Mouse (Mus musculus) embryo, embryonic 10.5 days (tissue): Measurements from ENCODE around the gene Ube2l6.
A peak's percentile ranks its signal among the peaks of the same experiment; 100 is the strongest.

Source experiments
- DNase-seq: peaks from one replicate; pipeline ENCODE4 v3.0.0-alpha.2; 2015; ENCODE audit warnings: low spot score

The Ube2l6 gene

DNA sequence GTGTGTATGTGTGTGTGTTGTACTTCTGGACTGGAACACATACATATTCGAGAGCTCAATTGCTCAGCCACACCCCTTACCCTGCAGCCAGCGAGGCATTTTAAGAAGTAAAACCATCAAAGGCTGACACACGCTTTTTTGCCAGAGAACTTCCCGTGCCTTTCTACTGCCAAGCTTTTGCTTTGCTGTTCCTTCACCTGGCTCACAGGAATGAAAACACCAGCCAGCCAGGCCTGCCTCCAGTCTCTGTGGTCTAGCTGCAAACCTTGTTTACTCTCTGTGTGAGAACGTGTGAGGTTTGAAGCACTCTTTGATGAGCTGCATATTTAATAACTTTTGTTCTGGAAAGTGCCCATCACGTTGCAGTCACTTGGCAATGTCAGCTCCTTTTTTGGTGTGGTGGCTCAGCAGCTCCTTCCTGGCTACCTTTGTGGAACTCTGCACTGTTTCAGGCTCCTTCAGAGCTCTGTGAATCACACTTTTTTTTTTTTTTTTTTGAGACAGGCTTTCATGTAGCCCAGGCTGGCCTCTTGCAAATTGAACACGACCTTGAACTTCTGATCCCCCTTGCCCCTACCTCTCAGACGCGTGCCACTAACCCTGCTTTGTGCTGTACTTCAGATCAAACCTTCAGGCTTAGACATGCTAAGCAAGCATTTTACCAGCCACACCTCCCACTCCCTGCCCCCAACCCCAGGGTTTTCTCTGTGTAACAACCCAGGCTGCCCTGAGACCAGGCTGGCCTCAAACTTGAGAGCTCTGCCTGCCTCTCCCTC, 39.4 kb downstream of the Ube2l6 start:
- no peak for DNase-seq

- DNase-seq, result peak; percentile 28
Measured at GRCm38 (mm10) chr2:84838593-84838949, 39.9 kb downstream of the Ube2l6 start, which contains the start of gene Slc43a1. TSS of gene Slc43a1 (plus strand) at chr2:84838850.

GRCm38 (mm10) chr2:84838993-84839980, 40.7 kb downstream of the Ube2l6 start:
- DNase-seq, result peak; percentile 74

GRCm38 (mm10) chr2:84840016-84840747, 41.6 kb downstream of the Ube2l6 start:
- DNase-seq, result peak; percentile 91

- no peak for DNase-seq
Measured at GRCm38 (mm10) chr2:84840748-84841563, 42.3 kb downstream of the Ube2l6 start.

GRCm38 (mm10) chr2:84841905-84842304, 43.3 kb downstream of the Ube2l6 start:
- DNase-seq, result no peak

GRCm38 (mm10) chr2:84843654-84844053, 45.0 kb downstream of the Ube2l6 start:
- DNase-seq, result no peak

DNA sequence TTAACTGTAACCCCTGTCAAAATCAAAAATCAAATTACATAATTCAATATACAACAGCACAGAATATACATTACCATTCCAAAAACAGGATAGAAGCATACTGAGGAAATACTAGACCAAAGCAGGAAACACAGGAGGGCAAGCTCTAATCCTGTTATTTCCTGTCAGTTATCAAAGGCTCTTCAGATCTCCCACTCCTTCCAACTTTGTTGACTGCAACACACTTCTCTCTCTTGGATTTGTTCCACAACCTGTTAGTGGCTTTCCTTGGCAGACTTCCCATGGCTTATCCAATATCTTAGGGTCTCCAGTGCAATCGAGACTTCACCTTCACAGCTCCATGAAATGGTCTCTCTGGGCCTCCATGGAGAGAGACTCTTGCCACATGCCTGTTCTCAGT, 46.6 kb downstream of the Ube2l6 start:
- DNase-seq, result no peak

- no peak for DNase-seq
Measured at GRCm38 (mm10) chr2:84850407-84851129, 51.9 kb downstream of the Ube2l6 start.

DNA sequence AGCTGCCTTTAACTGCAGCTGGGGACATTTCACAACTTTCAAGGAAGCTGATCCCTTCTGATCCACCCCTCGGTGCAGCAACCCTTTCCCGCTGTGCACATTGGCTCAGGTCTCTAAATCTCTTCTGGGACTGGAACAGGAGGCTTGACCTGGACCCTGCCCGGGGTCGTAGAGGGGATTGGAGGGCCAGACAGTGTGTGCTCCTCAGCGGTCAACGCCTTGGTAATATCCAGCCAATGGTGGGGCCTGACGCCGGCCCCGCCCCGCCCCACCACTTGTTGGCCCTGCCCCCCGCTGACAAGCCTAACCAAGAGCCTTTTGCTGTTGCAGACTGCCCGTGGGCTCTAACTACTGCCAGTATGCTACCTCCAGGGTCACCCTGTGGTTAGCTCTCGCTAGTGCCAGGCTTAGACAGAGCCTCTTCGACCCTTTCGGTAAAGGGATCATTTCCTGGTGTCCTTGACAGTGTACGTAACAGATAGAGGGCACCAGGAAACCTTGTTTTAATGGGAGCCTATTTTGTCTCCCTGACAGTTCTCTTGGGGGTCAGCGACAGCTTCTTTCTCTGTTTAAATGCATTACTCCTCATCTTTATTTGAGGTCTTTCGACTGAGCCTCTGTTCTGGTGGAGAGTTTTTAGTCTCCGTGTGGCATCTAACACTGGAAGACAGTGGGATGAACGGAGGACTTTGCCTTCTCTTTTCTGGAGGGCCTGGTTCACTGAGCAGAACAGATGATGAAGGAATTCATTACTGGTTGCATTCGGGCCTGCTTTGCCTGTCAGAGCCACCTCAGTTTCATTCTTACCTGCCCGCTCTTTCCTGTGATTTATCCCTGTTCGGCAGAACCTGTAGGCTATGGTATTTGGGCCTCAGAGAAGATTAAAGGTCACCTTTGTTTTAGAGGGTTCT, 52.8 kb downstream of the Ube2l6 start:
- peak; percentile 80 for DNase-seq

DNA sequence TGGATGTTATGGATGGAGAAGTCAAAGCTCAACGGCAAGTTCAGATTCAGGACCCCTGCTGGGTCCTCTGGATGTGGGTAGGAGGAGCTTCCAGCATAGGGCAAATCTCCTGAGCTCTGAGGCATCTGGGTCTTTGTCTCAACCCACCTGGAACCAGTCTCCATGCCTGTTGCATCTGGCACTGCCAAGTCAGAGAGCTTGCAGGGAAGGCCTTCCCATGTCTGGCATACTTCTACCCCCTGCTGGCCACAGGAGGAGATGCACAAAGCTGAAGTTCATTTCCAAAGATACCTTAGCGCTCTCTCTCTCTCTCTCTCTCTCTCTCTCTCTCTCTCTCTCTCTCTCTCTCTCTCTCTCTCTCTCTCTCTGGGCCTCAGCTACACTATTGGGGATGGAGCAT, 57.1 kb downstream of the Ube2l6 start:
- DNase-seq, result peak; percentile 73

DNA sequence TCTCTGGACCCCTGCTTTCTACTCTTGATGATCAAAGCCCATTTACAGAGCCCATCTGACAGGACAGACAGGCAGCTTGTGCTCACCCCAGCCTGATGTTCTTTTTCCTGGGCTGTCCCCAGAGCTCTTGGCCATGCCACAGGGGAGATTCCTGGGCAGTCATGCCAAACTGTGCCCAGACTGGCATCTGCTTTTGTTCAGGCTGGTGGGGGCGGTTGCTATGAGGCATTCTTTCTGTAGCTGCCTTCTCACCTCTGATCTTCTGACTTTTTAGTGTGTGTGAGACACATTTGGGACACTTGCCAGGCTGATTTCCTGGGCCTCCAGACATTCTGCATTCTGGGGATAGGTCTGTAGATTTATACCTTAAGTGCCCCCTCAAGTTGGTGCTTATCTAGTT, 59.9 kb downstream of the Ube2l6 start:
- no peak for DNase-seq
